ENCODE assay signal across 9 mouse cellular contexts in genomic region chr1:170900799-170901467, GRCm38 (mm10). TPM values are rescaled to one million over a fixed set of nuclear protein-coding genes. Genes with fewer than 3 reads are reported as not detected.
DNase-seq lines count a peak whose midpoint lies in the region; ATAC-seq and TF ChIP-seq lines count a peak whose summit lies in the region.
"Had no signal": no experiment of that assay in that cellular context is flagged by ENCODE, and none has a peak within 500 bp of the region (broad histone marks: within the 10 kb centered on the region; RNA-seq: fewer than 3 reads in every experiment).

No protein-coding gene starts in this region.

- WGBS in embryonic facial prominence, embryonic 11.5 days, result 35% methylated on average over 10 of the region's 10 CpGs
- 39% methylated on average over 10 of the region's 10 CpGs for WGBS in embryonic facial prominence, embryonic 10.5 days

- peak; percentile 83 for DNase-seq in embryonic facial prominence, embryonic 11.5 days (ENCODE audit: low spot score)
- DNase-seq in embryonic facial prominence, embryonic 10.5 days (ENCODE audit: low spot score), result no peak
- DNase-seq in G1E (ENCODE audit: low spot score), result no peak
- peak; percentile 61 for DNase-seq in heart, postnatal 4 days
- DNase-seq in left cerebral cortex, postnatal 14 days (ENCODE audit: low spot score in 2 of 2), result peak; percentile 81
- peak; percentile 33 to 68 for DNase-seq in spleen, postnatal 36 days (ENCODE audit: low spot score in 2 of 2)

- no peaks in the 10 kb centered on the region for H3K36me3 ChIP-seq in embryonic facial prominence, embryonic 11.5 days (replicated peaks; ENCODE audit: control insufficient read depth, insufficient read depth, low read depth, low read length)
- no peaks in the 10 kb centered on the region for H3K36me3 ChIP-seq in embryonic facial prominence, embryonic 10.5 days (replicated peaks)
- no peaks in the 10 kb centered on the region for H3K36me3 ChIP-seq in G1E (replicated peaks)

- intact Hi-C loops in left cerebral cortex, postnatal 14 days (cut with DNase I), result loop anchor here (1.0 kb wide), 1 partner anchor 91 kb away; no protein-coding TSS in a partner anchor

- no peaks in the 10 kb centered on the region for H3K27me3 ChIP-seq in embryonic facial prominence, embryonic 11.5 days (ENCODE audit: control insufficient read depth, insufficient read depth, low read length)
- peaks cover 41% of the 10 kb centered on the region for H3K27me3 ChIP-seq in embryonic facial prominence, embryonic 10.5 days (replicated peaks; ENCODE audit: low read depth, poor library complexity, severe bottlenecking)
- peaks cover 3% of the 10 kb centered on the region; the same call in 1 of the 2 replicates for H3K27me3 ChIP-seq in G1E (ENCODE audit: insufficient read depth, low read length)

- no peak overlapping the region for H3K27ac ChIP-seq in embryonic facial prominence, embryonic 11.5 days (replicated peaks; ENCODE audit: low read depth, low read length)
- H3K27ac ChIP-seq in embryonic facial prominence, embryonic 10.5 days (replicated peaks), result no peak overlapping the region

- no peaks in the 10 kb centered on the region for H3K9me3 ChIP-seq in embryonic facial prominence, embryonic 11.5 days (replicated peaks; ENCODE audit: control insufficient read depth, low read length)
- no peaks in the 10 kb centered on the region for H3K9me3 ChIP-seq in embryonic facial prominence, embryonic 10.5 days
- no peaks in the 10 kb centered on the region for H3K9me3 ChIP-seq in G1E (replicated peaks)

- no peak for TF ChIP-seq CTCF in G1E (IDR thresholded peaks at IDR 0.05; ENCODE audit: low read depth, low read length)

- H3K4me2 ChIP-seq in embryonic facial prominence, embryonic 11.5 days (ENCODE audit: low read depth, low read length), result no peak overlapping the region

- H3K4me3 ChIP-seq in embryonic facial prominence, embryonic 11.5 days (ENCODE audit: low read depth, low read length), result no peak overlapping the region
- no peak overlapping the region for H3K4me3 ChIP-seq in embryonic facial prominence, embryonic 10.5 days
- H3K4me3 ChIP-seq in G1E (ENCODE audit: low read depth, low read length), result peak overlapping the region; percentile 23; the same call in 1 of the 2 replicates

- no peak for ATAC-seq in embryonic facial prominence, embryonic 11.5 days (replicated peaks; ENCODE audit: insufficient number of reproducible peaks, low FRiP score, low TSS enrichment, low read depth)
- ATAC-seq in G1E (ENCODE audit: extremely low read depth, insufficient number of reproducible peaks, low FRiP score, poor library complexity, severe bottlenecking), result no peak
- peak; percentile 27; the same call in 1 of the 2 replicates for ATAC-seq in common myeloid progenitor, adult 5-6 weeks (replicated peaks; ENCODE audit: low read depth, poor library complexity, severe bottlenecking)
- peak; percentile 57 for ATAC-seq in megakaryocyte progenitor cell, adult 5-6 weeks (replicated peaks; ENCODE audit: poor library complexity)

- H3K9ac ChIP-seq in embryonic facial prominence, embryonic 11.5 days (replicated peaks; ENCODE audit: low read length), result no peak overlapping the region

- no peaks in the 10 kb centered on the region for H3K4me1 ChIP-seq in embryonic facial prominence, embryonic 11.5 days (ENCODE audit: control insufficient read depth, insufficient read depth, low read length)
- peaks cover 4% of the 10 kb centered on the region for H3K4me1 ChIP-seq in embryonic facial prominence, embryonic 10.5 days
- peaks cover 48% of the 10 kb centered on the region for H3K4me1 ChIP-seq in G1E (ENCODE audit: insufficient read depth, low read depth, low read length)

RNA-seq across cellular contexts. Expression of gene Fcrlb, which starts 11.8 kb away (rescaled TPM):
- not detected in 2 replicates for polyA plus RNA-seq in embryonic facial prominence, embryonic 11.5 days (2014; fragmentation: Nextera tagmentation; extraction: Ambion mirVana)
- polyA plus RNA-seq in embryonic facial prominence, embryonic 10.5 days (2016; fragmentation: Nextera tagmentation; extraction: Ambion mirVana), result 0.15 TPM in 1 of 2 replicates, not detected in the other
- total RNA-seq in G1E (2014; fragmentation: Nextera tagmentation) (not detected in 2 replicates), G1E (2017) (not detected in 2 replicates)
- polyA plus RNA-seq in G1E (2012), result not detected in 2 replicates
- not detected in 2 replicates for total RNA-seq in common myeloid progenitor, adult 5-6 weeks (2017)
- total RNA-seq in heart, postnatal 4 days (2021), result not detected
- under 1 TPM in 1 of 2 experiments, not detected in 1; 0.53 TPM for total RNA-seq in left cerebral cortex, postnatal 14 days (2021)
- total RNA-seq in megakaryocyte progenitor cell, adult 5-6 weeks (2015), result not detected in 2 replicates
- not detected in 2 replicates for total RNA-seq in megakaryocyte progenitor cell, adult 5-6 weeks (2017)

RNA-seq across cellular contexts. Expression of gene Dusp12, which starts 15.6 kb away (rescaled TPM):
- 45.7 and 46.6 TPM in 2 replicates for polyA plus RNA-seq in embryonic facial prominence, embryonic 11.5 days (2014; fragmentation: Nextera tagmentation; extraction: Ambion mirVana)
- polyA plus RNA-seq in embryonic facial prominence, embryonic 10.5 days (2016; fragmentation: Nextera tagmentation; extraction: Ambion mirVana), result 35.5 and 38.2 TPM in 2 replicates
- total RNA-seq in G1E (2014; fragmentation: Nextera tagmentation), result 13.2 and 13.9 TPM in 2 replicates
- total RNA-seq in G1E (2017), result 10.0 TPM in 2 replicates
- polyA plus RNA-seq in G1E (2012), result 14.0 and 14.4 TPM in 2 replicates
- 10.3 and 11.9 TPM in 2 replicates for total RNA-seq in common myeloid progenitor, adult 5-6 weeks (2017)
- 10 to 100 TPM; 14.3 to 16.3 TPM for total RNA-seq in heart, postnatal 4 days (2021)
- total RNA-seq in left cerebral cortex, postnatal 14 days (2021), result 10 to 100 TPM; 14.3 to 15.9 TPM
- 17.6 and 19.9 TPM in 2 replicates for total RNA-seq in megakaryocyte progenitor cell, adult 5-6 weeks (2015)
- total RNA-seq in megakaryocyte progenitor cell, adult 5-6 weeks (2017), result 9.4 and 10.3 TPM in 2 replicates

RNA-seq across cellular contexts. Expression of gene Gm26620, which starts 16.1 kb away (rescaled TPM):
- polyA plus RNA-seq in embryonic facial prominence, embryonic 11.5 days (2014; fragmentation: Nextera tagmentation; extraction: Ambion mirVana), result 0.33 TPM in 1 of 2 replicates, not detected in the other
- 0.19 TPM in 1 of 2 replicates, not detected in the other for polyA plus RNA-seq in embryonic facial prominence, embryonic 10.5 days (2016; fragmentation: Nextera tagmentation; extraction: Ambion mirVana)
- total RNA-seq in G1E (2014; fragmentation: Nextera tagmentation) (1.1 and 1.3 TPM in 2 replicates), G1E (2017) (0.41 and 0.76 TPM in 2 replicates)
- polyA plus RNA-seq in G1E (2012), result 0.90 and 0.91 TPM in 2 replicates
- not detected in 2 replicates for total RNA-seq in common myeloid progenitor, adult 5-6 weeks (2017)
- under 1 TPM; 0.81 to 0.90 TPM for total RNA-seq in heart, postnatal 4 days (2021)
- total RNA-seq in left cerebral cortex, postnatal 14 days (2021), result under 1 TPM in 1 of 2 experiments, not detected in 1; 0.57 TPM
- total RNA-seq in megakaryocyte progenitor cell, adult 5-6 weeks (2015), result 1.3 TPM in 1 of 2 replicates, not detected in the other
- total RNA-seq in megakaryocyte progenitor cell, adult 5-6 weeks (2017), result 0.20 TPM in 1 of 2 replicates, not detected in the other

RNA-seq across cellular contexts. Expression of gene Fcrla, which starts 26.4 kb away (rescaled TPM):
- not detected in 2 replicates for polyA plus RNA-seq in embryonic facial prominence, embryonic 11.5 days (2014; fragmentation: Nextera tagmentation; extraction: Ambion mirVana)
- polyA plus RNA-seq in embryonic facial prominence, embryonic 10.5 days (2016; fragmentation: Nextera tagmentation; extraction: Ambion mirVana), result not detected in 2 replicates
- total RNA-seq in G1E (2014; fragmentation: Nextera tagmentation) (0.83 TPM in 1 of 2 replicates, not detected in the other), G1E (2017) (0.38 TPM in 1 of 2 replicates, not detected in the other)
- polyA plus RNA-seq in G1E (2012), result 0.08 TPM in 1 of 2 replicates, not detected in the other
- 1.4 TPM in 1 of 2 replicates, not detected in the other for total RNA-seq in common myeloid progenitor, adult 5-6 weeks (2017)
- total RNA-seq in heart, postnatal 4 days (2021), result under 1 TPM; 0.31 to 0.34 TPM
- total RNA-seq in left cerebral cortex, postnatal 14 days (2021), result not detected
- total RNA-seq in megakaryocyte progenitor cell, adult 5-6 weeks (2015), result not detected in 2 replicates
- not detected in 2 replicates for total RNA-seq in megakaryocyte progenitor cell, adult 5-6 weeks (2017)
- total RNA-seq: left cerebral cortex, postnatal 10 days had no signal

RNA-seq across cellular contexts. Expression of gene Atf6, which starts 33.4 kb away (rescaled TPM):
- polyA plus RNA-seq in embryonic facial prominence, embryonic 11.5 days (2014; fragmentation: Nextera tagmentation; extraction: Ambion mirVana), result 8.4 and 8.7 TPM in 2 replicates
- 7.0 and 8.0 TPM in 2 replicates for polyA plus RNA-seq in embryonic facial prominence, embryonic 10.5 days (2016; fragmentation: Nextera tagmentation; extraction: Ambion mirVana)
- total RNA-seq in G1E (2014; fragmentation: Nextera tagmentation) (44.0 and 44.6 TPM in 2 replicates), G1E (2017) (22.5 and 22.7 TPM in 2 replicates)
- polyA plus RNA-seq in G1E (2012), result 1.7 and 2.1 TPM in 2 replicates
- 19.8 and 28.6 TPM in 2 replicates for total RNA-seq in common myeloid progenitor, adult 5-6 weeks (2017)
- 10 to 100 TPM; 41.2 to 41.6 TPM for total RNA-seq in heart, postnatal 4 days (2021)
- 10 to 100 TPM; 33.2 to 34.6 TPM for total RNA-seq in left cerebral cortex, postnatal 14 days (2021)
- total RNA-seq in megakaryocyte progenitor cell, adult 5-6 weeks (2015), result 27.6 and 31.8 TPM in 2 replicates
- 24.3 and 27.5 TPM in 2 replicates for total RNA-seq in megakaryocyte progenitor cell, adult 5-6 weeks (2017)

Comparison
In these comparisons a context has a peak if more than half of its experiments do, and no peak if none do; other contexts are left out.
1. DNase-seq: peak in embryonic facial prominence, embryonic 11.5 days (single experiment), heart, postnatal 4 days (single experiment), left cerebral cortex, postnatal 14 days (2 of 2) and spleen, postnatal 36 days (2 of 2); none in embryonic facial prominence, embryonic 10.5 days (single experiment) and G1E (single experiment).
2. ATAC-seq: peak in common myeloid progenitor, adult 5-6 weeks (single experiment) and megakaryocyte progenitor cell, adult 5-6 weeks (single experiment); none in embryonic facial prominence, embryonic 11.5 days (single experiment) and G1E (single experiment).